In genomic region chr10:122693911-122694618, GRCm38 (mm10) we compare ENCODE assay signal across 16 mouse cellular contexts. TPM values are rescaled to one million over a fixed set of nuclear protein-coding genes. Genes with fewer than 3 reads are reported as not detected.
DNase-seq lines count a peak whose midpoint lies in the region; ATAC-seq lines count a peak whose summit lies in the region.
"Had no signal": no experiment of that assay in that cellular context is flagged by ENCODE, and none has a peak within 500 bp of the region (broad histone marks: within the 10 kb centered on the region; RNA-seq: fewer than 3 reads in every experiment).

No protein-coding gene starts in this region.

- H3K9ac ChIP-seq in hindbrain, embryonic 16.5 days (ENCODE audit: low read depth, low read length), result no peak overlapping the region
- no peak overlapping the region for H3K9ac ChIP-seq in lung, embryonic 16.5 days (ENCODE audit: low read length)
- no peak overlapping the region for H3K9ac ChIP-seq in hindbrain, embryonic 15.5 days
- no peak overlapping the region for H3K9ac ChIP-seq in neural tube, embryonic 14.5 days (replicated peaks; ENCODE audit: low read depth, low read length)
- H3K9ac ChIP-seq: embryonic facial prominence, embryonic 13.5 days; forebrain, embryonic 13.5 days had no signal

- H3K4me3 ChIP-seq in hindbrain, embryonic 10.5 days, result no peak overlapping the region
- H3K4me3 ChIP-seq in hindbrain, embryonic 16.5 days (ENCODE audit: low read length), result no peak overlapping the region
- no peak overlapping the region for H3K4me3 ChIP-seq in lung, embryonic 16.5 days (ENCODE audit: low read length)
- H3K4me3 ChIP-seq in hindbrain, embryonic 15.5 days, result no peak overlapping the region
- no peak overlapping the region for H3K4me3 ChIP-seq in neural tube, embryonic 14.5 days (ENCODE audit: low read depth, low read length)
- H3K4me3 ChIP-seq: embryonic facial prominence, embryonic 13.5 days; forebrain, embryonic 13.5 days; megakaryocyte, embryonic 14.5 days had no signal

- no peak overlapping the region for H3K4me2 ChIP-seq in hindbrain, embryonic 16.5 days (ENCODE audit: low read length)
- H3K4me2 ChIP-seq in lung, embryonic 16.5 days (ENCODE audit: low read depth, low read length), result no peak overlapping the region
- H3K4me2 ChIP-seq in hindbrain, embryonic 15.5 days, result no peak overlapping the region
- H3K4me2 ChIP-seq in neural tube, embryonic 14.5 days (ENCODE audit: low read depth, low read length), result no peak overlapping the region
- H3K4me2 ChIP-seq: embryonic facial prominence, embryonic 13.5 days; forebrain, embryonic 13.5 days had no signal

- peaks cover 17% of the 10 kb centered on the region for H3K4me1 ChIP-seq in hindbrain, embryonic 10.5 days (replicated peaks)
- H3K4me1 ChIP-seq in hindbrain, embryonic 16.5 days (ENCODE audit: control insufficient read depth, insufficient read depth, low read depth, low read length), result peaks cover 11% of the 10 kb centered on the region
- no peaks in the 10 kb centered on the region for H3K4me1 ChIP-seq in lung, embryonic 16.5 days (replicated peaks; ENCODE audit: control insufficient read depth, insufficient read depth, low read length)
- peaks cover 21% of the 10 kb centered on the region for H3K4me1 ChIP-seq in hindbrain, embryonic 15.5 days (replicated peaks)
- H3K4me1 ChIP-seq in neural tube, embryonic 14.5 days (ENCODE audit: control insufficient read depth, insufficient read depth, low read length), result peaks cover 5% of the 10 kb centered on the region; the same call in 1 of the 2 replicates
- H3K4me1 ChIP-seq: megakaryocyte, embryonic 14.5 days had no signal

- no peaks in the 10 kb centered on the region for H3K36me3 ChIP-seq in hindbrain, embryonic 10.5 days
- no peaks in the 10 kb centered on the region for H3K36me3 ChIP-seq in hindbrain, embryonic 16.5 days (ENCODE audit: control insufficient read depth, insufficient read depth, low read length)
- no peaks in the 10 kb centered on the region for H3K36me3 ChIP-seq in lung, embryonic 16.5 days (ENCODE audit: control insufficient read depth, insufficient read depth, low read length)
- H3K36me3 ChIP-seq in hindbrain, embryonic 15.5 days, result no peaks in the 10 kb centered on the region; the same call in 1 of the 2 replicates
- H3K36me3 ChIP-seq in neural tube, embryonic 14.5 days (ENCODE audit: control insufficient read depth, insufficient read depth, low read length), result no peaks in the 10 kb centered on the region
- H3K36me3 ChIP-seq: embryonic facial prominence, embryonic 13.5 days had no signal

- WGBS in hindbrain, embryonic 10.5 days, result 68% methylated on average over 17 of the region's 17 CpGs
- 68% methylated on average over 14 of the region's 17 CpGs for WGBS in hindbrain, embryonic 16.5 days
- 77% methylated on average over 17 of the region's 17 CpGs for WGBS in lung, embryonic 16.5 days
- 63% methylated on average over 15 of the region's 17 CpGs for WGBS in hindbrain, embryonic 15.5 days
- WGBS in neural tube, embryonic 14.5 days, result 71% methylated on average over 12 of the region's 17 CpGs

- no peaks in the 10 kb centered on the region for H3K9me3 ChIP-seq in hindbrain, embryonic 10.5 days
- H3K9me3 ChIP-seq in hindbrain, embryonic 16.5 days (ENCODE audit: control insufficient read depth, low read length), result no peaks in the 10 kb centered on the region
- no peaks in the 10 kb centered on the region; the same call in 1 of the 2 replicates for H3K9me3 ChIP-seq in lung, embryonic 16.5 days (ENCODE audit: control insufficient read depth, low read length)
- no peaks in the 10 kb centered on the region for H3K9me3 ChIP-seq in hindbrain, embryonic 15.5 days
- H3K9me3 ChIP-seq in neural tube, embryonic 14.5 days (ENCODE audit: control insufficient read depth, low read length), result no peaks in the 10 kb centered on the region
- H3K9me3 ChIP-seq: embryonic facial prominence, embryonic 13.5 days; forebrain, embryonic 13.5 days had no signal

- H3K27me3 ChIP-seq in hindbrain, embryonic 10.5 days (ENCODE audit: insufficient read depth, poor library complexity, severe bottlenecking), result no peaks in the 10 kb centered on the region
- H3K27me3 ChIP-seq in hindbrain, embryonic 16.5 days (replicated peaks; ENCODE audit: control insufficient read depth, insufficient read depth, low read length), result no peaks in the 10 kb centered on the region
- no peaks in the 10 kb centered on the region for H3K27me3 ChIP-seq in lung, embryonic 16.5 days (ENCODE audit: control insufficient read depth, insufficient read depth, low read depth, low read length)
- H3K27me3 ChIP-seq in hindbrain, embryonic 15.5 days, result no peaks in the 10 kb centered on the region
- no peaks in the 10 kb centered on the region for H3K27me3 ChIP-seq in neural tube, embryonic 14.5 days (ENCODE audit: control insufficient read depth, insufficient read depth, low read length)
- H3K27me3 ChIP-seq: embryonic facial prominence, embryonic 13.5 days; forebrain, embryonic 13.5 days; megakaryocyte, embryonic 14.5 days; Patski had no signal

- no peak for ATAC-seq in hindbrain, embryonic 16.5 days
- ATAC-seq in lung, embryonic 16.5 days (ENCODE audit: low read depth), result peak; percentile 47; the same call in 1 of the 2 replicates
- no peak for ATAC-seq in hindbrain, embryonic 15.5 days (ENCODE audit: low FRiP score, low read depth)
- ATAC-seq in neural tube, embryonic 14.5 days (ENCODE audit: low read depth), result no peak
- ATAC-seq in erythroblast, adult 5-6 weeks (replicated peaks; ENCODE audit: low FRiP score, poor library complexity, severe bottlenecking), result no peak
- ATAC-seq: intestine, embryonic 16.5 days; Patski had no signal

- peak; percentile 32 for DNase-seq in hindbrain, embryonic 10.5 days (ENCODE audit: low spot score)
- DNase-seq in lung, postnatal 10 days, result no peak
- no peak for DNase-seq in lung, postnatal 25 days (ENCODE audit: low spot score)
- DNase-seq: cerebellum, adult 9-10 months; heart, adult 11 months; lung, adult 18-20 months had no signal

- H3K27ac ChIP-seq in hindbrain, embryonic 10.5 days, result no peak overlapping the region
- H3K27ac ChIP-seq in hindbrain, embryonic 16.5 days (ENCODE audit: low read depth, low read length), result no peak overlapping the region
- H3K27ac ChIP-seq in lung, embryonic 16.5 days (ENCODE audit: low read length), result no peak overlapping the region
- peak overlapping the region; percentile 34 for H3K27ac ChIP-seq in hindbrain, embryonic 15.5 days (replicated peaks)
- 0 out of 2 replicates have a peak overlapping the region, but pooled peaks have one; percentile 30 for H3K27ac ChIP-seq in neural tube, embryonic 14.5 days (ENCODE audit: low read depth, low read length)
- H3K27ac ChIP-seq: embryonic facial prominence, embryonic 13.5 days; forebrain, embryonic 13.5 days had no signal

RNA-seq across cellular contexts. Expression of gene Ppm1h, which starts 15.5 kb away (rescaled TPM):
- polyA plus RNA-seq in hindbrain, embryonic 10.5 days (2016; fragmentation: Nextera tagmentation; extraction: Ambion mirVana), result 3.7 and 5.8 TPM in 2 replicates
- polyA plus RNA-seq in hindbrain, embryonic 16.5 days (2015; fragmentation: Nextera tagmentation; extraction: Ambion mirVana), result 31.4 and 33.5 TPM in 2 replicates
- 7.3 and 7.7 TPM in 2 replicates for polyA plus RNA-seq in lung, embryonic 16.5 days (2015; fragmentation: Nextera tagmentation; extraction: Ambion mirVana)
- 29.4 and 31.2 TPM in 2 replicates for polyA plus RNA-seq in hindbrain, embryonic 15.5 days (2015; fragmentation: Nextera tagmentation; extraction: Ambion mirVana)
- polyA plus RNA-seq in neural tube, embryonic 14.5 days (2014; fragmentation: Nextera tagmentation; extraction: Ambion mirVana), result 35.4 and 41.5 TPM in 2 replicates
- total RNA-seq in erythroblast, adult 5-6 weeks (2015; ENCODE audit: low replicate concordance), result 6.5 and 11.7 TPM in 2 replicates
- total RNA-seq in erythroblast, adult 5-6 weeks (2017; ENCODE audit: low replicate concordance), result 5.0 and 11.7 TPM in 2 replicates

Comparison
In these comparisons a context has a peak if more than half of its experiments do, and no peak if none do; other contexts are left out.
1. H3K27ac ChIP-seq: peak in hindbrain, embryonic 15.5 days (single experiment) and neural tube, embryonic 14.5 days (single experiment); none in hindbrain, embryonic 10.5 days (single experiment), hindbrain, embryonic 16.5 days (single experiment) and lung, embryonic 16.5 days (single experiment).